Mouse (Mus musculus) kidney, adult 8-10 months (tissue): ENCODE measurements around the gene Ugt1a9.
"Not testable (repeated sequence)": the region's sequence is repeated elsewhere in the genome, so short reads cannot be mapped to it uniquely, and the experiment has no call there.

ENCODE experiments used
- DNase-seq, 2 experiments: peaks; one replicate each; pipeline ENCODE4 v3.0.0; 2022

Gene Ugt1a9

DNA sequence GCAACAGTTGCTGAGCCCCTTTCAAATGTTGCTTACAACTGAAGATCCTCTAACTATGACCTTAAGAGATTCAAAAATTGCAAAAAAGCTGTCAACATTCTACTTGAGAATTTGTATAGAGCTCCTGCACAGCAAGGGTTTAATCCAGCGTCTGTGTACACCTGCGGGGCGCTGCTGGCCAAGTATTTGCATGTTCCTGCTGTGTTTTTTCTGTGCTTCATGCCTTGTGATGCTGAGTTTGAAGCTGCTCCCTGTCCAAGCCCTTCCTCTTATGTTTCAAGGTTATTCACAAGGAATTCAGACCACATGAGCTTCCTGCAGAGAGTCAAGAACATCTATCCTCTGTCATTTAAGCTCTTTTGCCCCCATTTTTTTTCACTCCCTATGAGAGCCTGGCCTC, 121.5 kb downstream of the Ugt1a9 start:
- no peak for DNase-seq

GRCm38 (mm10) chr1:88195687-88196086, 125.1 kb downstream of the Ugt1a9 start:
- DNase-seq, result peak; percentile 87 to 93

GRCm38 (mm10) chr1:88197443-88197842, 126.8 kb downstream of the Ugt1a9 start:
- peak in 1 of 2 experiments; percentile 59 for DNase-seq

- no peak for DNase-seq
Observed at GRCm38 (mm10) chr1:88199996-88200395, 129.4 kb downstream of the Ugt1a9 start.

- peak; percentile 43 to 78 for DNase-seq
Observed at GRCm38 (mm10) chr1:88200456-88200855, 129.9 kb downstream of the Ugt1a9 start, which contains the start of gene Ugt1a2. Ugt1a2 (plus strand) TSS chr1:88200601.

DNA sequence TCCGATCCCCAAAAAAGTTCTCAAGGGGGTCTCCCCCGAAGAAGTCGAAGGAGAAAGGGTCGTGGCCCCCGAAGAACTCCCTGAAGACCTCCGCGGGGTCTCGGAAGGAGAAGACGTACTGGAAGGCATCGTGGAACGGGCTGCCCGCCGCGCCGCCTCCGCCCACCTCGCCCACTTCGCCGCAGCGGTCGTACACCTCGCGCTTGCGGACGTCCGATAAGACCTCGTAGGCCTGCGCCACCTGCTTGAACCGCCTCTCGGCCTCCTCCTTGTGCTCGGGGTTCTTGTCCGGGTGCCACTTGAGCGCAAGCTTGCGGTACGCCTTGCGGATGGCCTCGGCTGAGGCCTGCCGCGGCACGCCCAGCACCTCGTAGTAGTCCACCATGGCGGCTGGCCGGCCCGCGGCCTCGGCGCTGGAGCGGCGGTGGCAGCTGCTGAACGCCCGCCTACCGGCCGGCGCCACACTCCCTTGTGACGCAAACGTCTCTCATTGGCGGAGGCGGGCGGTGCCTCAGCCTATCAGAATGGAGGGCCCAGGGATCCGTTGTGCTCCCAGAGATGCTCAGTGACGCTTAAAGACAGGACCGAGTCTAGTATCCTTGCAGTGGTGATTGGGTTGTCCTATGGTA, 134.8 kb downstream of the Ugt1a9 start, which contains the start of gene Dnajb3:
Gene Dnajb3, minus strand, starts transcription at position 489 of the 629 bp plus-strand sequence.
- peak in 1 of 2 experiments; percentile 60 for DNase-seq

GRCm38 (mm10) chr1:88206843-88207479, 136.4 kb downstream of the Ugt1a9 start:
- no peak for DNase-seq

GRCm38 (mm10) chr1:88211812-88212211, 141.2 kb downstream of the Ugt1a9 start, which contains the start of gene Ugt1a1:
Ugt1a1 (plus strand) TSS chr1:88211959.
- peak; percentile 57 to 62 for DNase-seq

DNA sequence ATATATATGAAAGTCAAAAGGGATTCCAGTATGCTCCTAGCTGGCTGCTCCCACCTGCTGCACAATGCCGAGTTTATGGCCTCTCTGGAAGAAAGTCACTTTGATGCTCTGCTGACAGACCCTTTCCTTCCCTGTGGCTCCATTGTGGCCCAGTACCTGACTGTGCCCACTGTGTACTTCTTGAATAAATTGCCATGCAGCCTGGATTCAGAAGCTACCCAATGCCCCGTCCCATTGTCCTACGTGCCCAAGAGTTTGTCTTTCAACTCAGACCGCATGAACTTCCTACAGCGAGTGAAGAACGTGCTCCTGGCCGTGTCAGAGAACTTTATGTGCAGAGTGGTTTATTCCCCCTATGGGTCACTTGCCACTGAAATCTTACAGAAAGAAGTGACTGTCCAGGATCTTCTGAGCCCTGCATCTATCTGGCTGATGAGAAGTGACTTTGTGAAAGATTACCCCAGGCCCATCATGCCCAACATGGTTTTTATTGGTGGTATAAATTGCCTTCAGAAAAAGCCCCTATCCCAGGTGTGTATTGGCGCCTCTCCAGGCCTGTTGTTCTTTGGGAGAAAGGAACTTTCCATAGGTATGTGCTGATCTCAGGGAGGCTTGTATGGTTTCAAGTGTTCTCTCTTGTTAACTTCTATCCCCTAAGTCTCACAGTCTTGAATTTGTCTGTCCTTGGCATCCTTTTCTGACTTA, 141.9 kb downstream of the Ugt1a9 start:
- no peak for DNase-seq

DNA sequence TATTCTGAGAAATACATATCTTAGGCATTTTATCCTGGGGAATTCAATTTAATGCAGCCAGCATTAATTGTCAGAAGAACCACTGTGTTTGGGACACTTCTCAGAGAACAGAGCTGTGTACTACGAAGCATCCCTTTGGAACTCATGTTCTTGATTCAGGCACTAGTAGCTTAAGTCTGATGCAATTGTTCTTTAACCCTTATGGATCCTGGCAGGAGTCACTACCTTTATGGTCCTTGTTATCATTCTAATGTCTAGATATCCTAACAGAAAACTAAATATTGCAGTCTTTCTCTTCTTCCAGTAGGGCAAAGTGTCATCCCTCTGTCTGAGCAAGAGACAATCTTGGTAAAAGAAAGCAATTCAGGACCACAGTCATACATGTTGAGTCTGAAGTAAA, 142.5 kb downstream of the Ugt1a9 start:
- DNase-seq, result no peak

- DNase-seq, result no peak
Observed at GRCm38 (mm10) chr1:88213766-88214461, 143.3 kb downstream of the Ugt1a9 start.

- no peak for DNase-seq
Observed at GRCm38 (mm10) chr1:88214462-88214952, 143.9 kb downstream of the Ugt1a9 start.

DNA sequence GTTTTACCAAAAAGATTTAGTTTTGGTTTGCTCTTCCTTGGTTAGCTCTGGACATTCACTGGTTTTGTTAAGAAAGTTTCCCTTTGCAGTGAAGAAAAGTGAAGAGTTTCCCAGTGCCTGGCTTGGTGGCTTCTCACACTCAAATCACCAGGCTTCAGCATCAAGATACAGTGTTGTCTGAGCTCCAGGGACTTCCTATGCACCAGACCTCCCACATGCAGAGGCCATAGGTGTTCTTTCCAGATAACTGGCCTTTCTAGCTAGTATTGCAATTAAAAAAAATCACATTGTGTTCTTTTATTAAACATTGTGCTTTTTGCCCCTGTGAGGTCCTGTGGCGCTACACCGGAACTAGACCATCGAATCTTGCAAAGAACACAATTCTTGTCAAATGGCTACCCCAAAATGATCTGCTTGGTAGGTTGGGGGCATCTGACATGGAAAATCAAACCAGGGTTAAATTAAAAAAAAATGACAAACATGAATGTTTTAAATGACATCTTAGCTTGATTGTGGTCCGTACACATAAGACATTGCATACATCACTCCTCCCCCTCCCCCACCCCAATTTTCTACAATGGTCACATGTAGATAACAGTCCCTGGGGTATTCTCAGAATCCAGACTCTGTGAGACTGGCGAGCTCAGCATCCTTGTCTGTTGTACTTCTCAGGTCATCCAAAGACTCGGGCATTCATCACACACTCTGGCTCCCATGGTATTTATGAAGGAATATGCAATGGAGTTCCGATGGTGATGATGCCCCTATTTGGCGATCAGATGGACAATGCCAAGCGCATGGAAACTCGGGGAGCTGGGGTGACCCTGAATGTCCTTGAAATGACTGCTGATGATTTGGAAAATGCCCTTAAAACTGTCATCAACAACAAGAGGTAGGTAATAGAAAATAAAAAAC, 145.1 kb downstream of the Ugt1a9 start:
- DNase-seq, result no peak

DNA sequence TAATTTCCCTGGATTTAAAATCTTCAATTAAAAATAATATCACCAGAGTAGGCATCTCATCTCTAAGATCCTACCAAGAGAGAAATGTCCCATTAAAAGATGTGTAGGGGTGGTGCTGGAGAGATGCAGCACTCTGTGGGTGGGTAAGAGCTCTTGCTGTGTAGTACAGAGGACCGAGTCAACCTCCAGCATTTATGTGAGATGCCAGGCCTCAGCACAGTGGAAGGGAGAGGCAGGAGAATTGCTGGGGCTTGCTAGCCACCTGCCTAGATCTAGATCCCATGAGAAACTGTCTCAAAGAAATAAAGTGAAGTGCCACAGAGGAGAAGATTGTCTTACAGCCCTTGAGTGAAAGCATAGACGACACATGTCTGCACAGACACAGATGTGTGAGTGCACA, 146.0 kb downstream of the Ugt1a9 start:
- DNase-seq, result no peak

- DNase-seq, result no peak
Observed at GRCm38 (mm10) chr1:88217144-88217543, 146.5 kb downstream of the Ugt1a9 start.

DNA sequence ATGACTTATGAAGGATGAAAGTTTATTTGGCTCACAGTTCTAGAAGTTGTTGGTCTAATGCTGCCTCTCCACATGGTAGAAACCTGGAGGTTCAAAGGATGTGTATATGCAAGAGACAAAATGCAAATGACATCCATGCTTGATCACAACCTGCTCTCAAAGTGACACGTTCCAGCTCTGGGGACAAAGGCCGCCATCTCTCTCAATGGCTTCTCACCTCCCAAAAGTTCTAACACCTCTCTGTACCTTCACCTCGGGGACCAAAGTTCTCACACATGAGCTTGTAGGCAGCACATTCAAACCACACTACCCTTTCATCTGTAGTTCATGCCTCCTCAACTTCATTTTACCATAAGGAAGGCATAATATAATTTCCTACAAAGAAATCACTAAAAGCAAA, 147.0 kb downstream of the Ugt1a9 start:
- no peak for DNase-seq

- DNase-seq, result no peak
Observed at GRCm38 (mm10) chr1:88218051-88218450, 147.5 kb downstream of the Ugt1a9 start.

DNA sequence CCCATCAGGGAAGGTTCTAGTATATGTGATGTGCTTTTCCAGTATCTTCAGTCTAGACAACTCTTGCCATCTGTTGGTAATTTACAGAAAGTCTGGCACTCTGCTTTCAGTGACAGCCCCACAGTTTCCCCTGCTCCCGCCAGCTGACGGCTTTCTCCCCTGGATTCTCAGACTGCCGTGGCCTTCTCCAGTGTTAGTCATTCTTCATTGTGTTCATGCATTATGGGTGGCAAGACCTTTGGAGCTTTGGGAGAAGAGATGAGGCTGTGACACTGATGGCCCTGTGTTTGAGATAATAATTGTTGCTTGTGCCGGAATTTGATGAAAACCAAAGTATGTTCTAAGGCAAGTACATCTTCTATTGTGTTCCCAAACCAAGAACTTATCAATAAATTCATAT, 148.0 kb downstream of the Ugt1a9 start:
- no peak for DNase-seq

- no peak for DNase-seq
Observed at GRCm38 (mm10) chr1:88219054-88219453, 148.5 kb downstream of the Ugt1a9 start.

DNA sequence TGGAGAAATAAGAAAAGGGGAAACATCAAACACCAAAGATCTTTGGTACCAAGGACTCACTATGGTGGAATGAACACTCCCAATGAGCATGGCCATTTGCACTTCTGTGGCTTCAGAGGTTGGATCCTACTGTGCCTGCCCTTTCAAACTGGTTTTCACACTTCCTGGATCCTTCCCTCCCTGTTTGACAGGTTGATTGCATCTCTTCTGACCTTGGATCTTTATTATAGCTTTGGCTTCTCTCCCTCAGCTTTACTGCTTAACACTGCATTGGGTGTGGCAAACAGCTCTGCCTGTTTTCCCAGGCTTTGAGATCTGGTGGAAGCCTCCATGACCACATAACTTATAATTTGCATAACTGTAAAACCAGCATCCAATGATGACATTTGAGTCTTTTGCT, 149.7 kb downstream of the Ugt1a9 start:
- no peak for DNase-seq

DNA sequence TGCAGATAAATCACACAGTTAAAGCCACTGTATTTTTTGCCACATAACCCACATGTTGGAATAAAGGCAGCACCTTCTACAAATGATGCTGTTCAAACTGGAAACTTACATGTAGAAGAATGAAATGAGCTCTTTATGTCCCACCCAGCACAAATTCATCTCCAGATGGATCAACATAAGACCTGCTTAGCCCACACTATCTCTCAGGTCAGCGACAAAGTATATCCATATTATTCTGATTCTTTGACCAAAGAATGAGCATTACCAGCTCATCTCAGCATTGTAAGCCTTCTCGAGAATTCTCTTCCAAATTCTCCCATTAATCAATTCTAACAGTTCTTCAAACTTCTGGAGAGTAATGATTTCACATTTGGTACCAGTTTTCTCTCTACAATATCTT, 151.6 kb downstream of the Ugt1a9 start:
- DNase-seq, result no peak

- not testable (repeated sequence) for DNase-seq
Observed at GRCm38 (mm10) chr1:88223011-88223515, 152.5 kb downstream of the Ugt1a9 start.
